Mouse (Mus musculus): Measurements from ENCODE around the gene Sh3bgrl2. TPM values are rescaled to one million over a fixed set of nuclear protein-coding genes. Genes with fewer than 3 reads are reported as not detected.

The Sh3bgrl2 gene
- polyA plus RNA-seq, 1 experiment from 2014 or later = 8.5 TPM

- no peaks in the 10 kb centered on the region for H3K27me3 ChIP-seq
- no peak overlapping the region for H3K4me2 ChIP-seq (replicated peaks)
- no peak overlapping the region for H3K4me3 ChIP-seq
- 38% methylated on average over 13 of the region's 13 CpGs for WGBS
- H3K9ac ChIP-seq = no peak overlapping the region
- H3K27ac ChIP-seq = no peak overlapping the region
- peaks cover 46% of the 10 kb centered on the region for H3K4me1 ChIP-seq
- no peaks in the 10 kb centered on the region for H3K36me3 ChIP-seq
- no peaks in the 10 kb centered on the region for H3K9me3 ChIP-seq
- no peak for ATAC-seq (ENCODE audit: low FRiP score, low read depth)
Measured at GRCm38 (mm10) chr9:83564934-83565652, 17.0 kb downstream of the Sh3bgrl2 start.

GRCm38 (mm10) chr9:83566141-83566540 lies 18.0 kb downstream of the Sh3bgrl2 start:
- Histone ChIP-seq H3K27ac (no peak overlapping the region), H3K27me3 (no peaks in the 10 kb centered on the region), H3K36me3 (no peaks in the 10 kb centered on the region), H3K9ac (no peak overlapping the region), H3K4me2 (replicated peaks) (no peak overlapping the region), H3K4me1 (peaks cover 54% of the 10 kb centered on the region), H3K4me3 (no peak overlapping the region), H3K9me3 (no peaks in the 10 kb centered on the region)
- 75% methylated on average over 6 of the region's 6 CpGs for WGBS
- no peak for ATAC-seq (ENCODE audit: low FRiP score, low read depth)

GRCm38 (mm10) chr9:83568125-83568524 lies 20.0 kb downstream of the Sh3bgrl2 start:
- Histone ChIP-seq H3K27ac (no peak overlapping the region), H3K27me3 (peaks cover 2% of the 10 kb centered on the region; the same call in 1 of the 2 replicates), H3K9ac (no peak overlapping the region), H3K9me3 (no peaks in the 10 kb centered on the region), H3K4me3 (no peak overlapping the region), H3K4me1 (peaks cover 69% of the 10 kb centered on the region), H3K36me3 (no peaks in the 10 kb centered on the region), H3K4me2 (replicated peaks) (no peak overlapping the region)
- ATAC-seq (ENCODE audit: low FRiP score, low read depth) = no peak
- WGBS = 95% methylated on average over 5 of the region's 5 CpGs

GRCm38 (mm10) chr9:83568937-83569336 lies 20.8 kb downstream of the Sh3bgrl2 start:
- peak overlapping the region; percentile 33 for H3K27ac ChIP-seq
- H3K4me3 ChIP-seq = no peak overlapping the region
- no peaks in the 10 kb centered on the region for H3K36me3 ChIP-seq
- peaks cover 72% of the 10 kb centered on the region for H3K4me1 ChIP-seq
- 50% methylated on average over 3 of the region's 3 CpGs for WGBS
- no peaks in the 10 kb centered on the region for H3K9me3 ChIP-seq
- H3K4me2 ChIP-seq (replicated peaks) = no peak overlapping the region
- ATAC-seq (ENCODE audit: low FRiP score, low read depth) = no peak
- peaks cover 2% of the 10 kb centered on the region; the same call in 1 of the 2 replicates for H3K27me3 ChIP-seq
- H3K9ac ChIP-seq = no peak overlapping the region

- Histone ChIP-seq H3K36me3 (no peaks in the 10 kb centered on the region), H3K4me1 (peaks cover 62% of the 10 kb centered on the region), H3K4me3 (no peak overlapping the region), H3K9me3 (no peaks in the 10 kb centered on the region), H3K27me3 (peaks cover 4% of the 10 kb centered on the region; the same call in 1 of the 2 replicates), H3K27ac (no peak overlapping the region), H3K9ac (no peak overlapping the region), H3K4me2 (replicated peaks) (no peak overlapping the region)
- no peak for ATAC-seq (ENCODE audit: low FRiP score, low read depth)
- 73% methylated on average over 7 of the region's 7 CpGs for WGBS
Measured at GRCm38 (mm10) chr9:83569898-83570297, 21.8 kb downstream of the Sh3bgrl2 start.

- no peak for ATAC-seq (ENCODE audit: low FRiP score, low read depth)
- Histone ChIP-seq H3K4me3 (no peak overlapping the region), H3K4me1 (peaks cover 57% of the 10 kb centered on the region), H3K36me3 (no peaks in the 10 kb centered on the region), H3K9me3 (no peaks in the 10 kb centered on the region), H3K9ac (no peak overlapping the region), H3K27ac (no peak overlapping the region), H3K27me3 (peaks cover 9% of the 10 kb centered on the region; the same call in 1 of the 2 replicates), H3K4me2 (replicated peaks) (no peak overlapping the region)
- 44% methylated on average over 3 of the region's 3 CpGs for WGBS
Measured at GRCm38 (mm10) chr9:83571315-83571714, 23.2 kb downstream of the Sh3bgrl2 start.

- Histone ChIP-seq H3K27me3 (peaks cover 9% of the 10 kb centered on the region; the same call in 1 of the 2 replicates), H3K4me2 (replicated peaks) (no peak overlapping the region), H3K4me1 (peaks cover 62% of the 10 kb centered on the region), H3K9ac (no peak overlapping the region), H3K36me3 (no peaks in the 10 kb centered on the region), H3K4me3 (no peak overlapping the region), H3K27ac (no peak overlapping the region), H3K9me3 (no peaks in the 10 kb centered on the region)
- WGBS = 58% methylated on average over 2 of the region's 2 CpGs
- no peak for ATAC-seq (ENCODE audit: low FRiP score, low read depth)
Measured at GRCm38 (mm10) chr9:83572326-83572725, 24.2 kb downstream of the Sh3bgrl2 start.

- H3K27ac ChIP-seq = peak overlapping the region; percentile 22; the same call in 1 of the 2 replicates
- H3K4me3 ChIP-seq = no peak overlapping the region
- no peaks in the 10 kb centered on the region for H3K9me3 ChIP-seq
- no peak overlapping the region for H3K9ac ChIP-seq
- 70% methylated on average over 2 of the region's 2 CpGs for WGBS
- H3K4me1 ChIP-seq = peaks cover 65% of the 10 kb centered on the region
- H3K27me3 ChIP-seq = peaks cover 9% of the 10 kb centered on the region; the same call in 1 of the 2 replicates
- no peaks in the 10 kb centered on the region for H3K36me3 ChIP-seq
- H3K4me2 ChIP-seq (replicated peaks) = no peak overlapping the region
- ATAC-seq (ENCODE audit: low FRiP score, low read depth) = no peak
Measured at GRCm38 (mm10) chr9:83572870-83573269, 24.7 kb downstream of the Sh3bgrl2 start.

GRCm38 (mm10) chr9:83573588-83573987 lies 25.5 kb downstream of the Sh3bgrl2 start:
- Histone ChIP-seq H3K4me1 (peaks cover 58% of the 10 kb centered on the region), H3K4me3 (no peak overlapping the region), H3K27ac (no peak overlapping the region), H3K9ac (no peak overlapping the region), H3K27me3 (peaks cover 9% of the 10 kb centered on the region; the same call in 1 of the 2 replicates), H3K4me2 (replicated peaks) (no peak overlapping the region), H3K9me3 (no peaks in the 10 kb centered on the region), H3K36me3 (no peaks in the 10 kb centered on the region)
- ATAC-seq (ENCODE audit: low FRiP score, low read depth) = no peak
- WGBS = 70% methylated on average over 2 of the region's 2 CpGs

GRCm38 (mm10) chr9:83575403-83575802 lies 27.3 kb downstream of the Sh3bgrl2 start:
- 81% methylated on average over 4 of the region's 4 CpGs for WGBS
- Histone ChIP-seq H3K36me3 (no peaks in the 10 kb centered on the region), H3K4me2 (replicated peaks) (no peak overlapping the region), H3K27ac (no peak overlapping the region), H3K9ac (no peak overlapping the region), H3K9me3 (no peaks in the 10 kb centered on the region), H3K4me1 (peaks cover 52% of the 10 kb centered on the region), H3K27me3 (peaks cover 9% of the 10 kb centered on the region; the same call in 1 of the 2 replicates), H3K4me3 (no peak overlapping the region)
- no peak for ATAC-seq (ENCODE audit: low FRiP score, low read depth)

GRCm38 (mm10) chr9:83576018-83576688 lies 28.0 kb downstream of the Sh3bgrl2 start:
- no peaks in the 10 kb centered on the region for H3K36me3 ChIP-seq
- WGBS = 26% methylated on average over 7 of the region's 7 CpGs
- H3K9me3 ChIP-seq = no peaks in the 10 kb centered on the region
- ATAC-seq (ENCODE audit: low FRiP score, low read depth) = no peak
- H3K27me3 ChIP-seq = peaks cover 9% of the 10 kb centered on the region; the same call in 1 of the 2 replicates
- H3K4me3 ChIP-seq = no peak overlapping the region
- no peak overlapping the region for H3K27ac ChIP-seq
- H3K4me2 ChIP-seq (replicated peaks) = no peak overlapping the region
- peaks cover 45% of the 10 kb centered on the region for H3K4me1 ChIP-seq
- H3K9ac ChIP-seq = no peak overlapping the region

GRCm38 (mm10) chr9:83576689-83577057 lies 28.5 kb downstream of the Sh3bgrl2 start:
- H3K27me3 ChIP-seq = peaks cover 9% of the 10 kb centered on the region; the same call in 1 of the 2 replicates
- peaks cover 39% of the 10 kb centered on the region for H3K4me1 ChIP-seq
- H3K9ac ChIP-seq = no peak overlapping the region
- H3K36me3 ChIP-seq = no peaks in the 10 kb centered on the region
- WGBS = 37% methylated on average over 3 of the region's 3 CpGs
- no peak overlapping the region for H3K4me3 ChIP-seq
- ATAC-seq (ENCODE audit: low FRiP score, low read depth) = peak; percentile 62; the same call in 1 of the 2 replicates
- no peaks in the 10 kb centered on the region for H3K9me3 ChIP-seq
- H3K27ac ChIP-seq = no peak overlapping the region
- no peak overlapping the region for H3K4me2 ChIP-seq (replicated peaks)

Data from limb, embryonic 13.5 days (tissue).